Mouse (Mus musculus) liver, embryonic 15.5 days (tissue): ENCODE results near the gene Ikzf2. TPM values are rescaled to one million over a fixed set of nuclear protein-coding genes. Genes with fewer than 3 reads are reported as not detected.

Source experiments
- ATAC-seq: fragments of 200-750 bp; cut with Nextera tagmentation; 2 replicates; pipeline ENCODE4 v1.8.0; 2017; ENCODE audit warnings: moderate number of reproducible peaks, mild to moderate bottlenecking, moderate library complexity; ENCODE audit not compliant: insufficient read depth
- H3K27ac ChIP-seq: fragments of 300-500 bp; sonication (generic); replicated peaks from 2 replicates; pipeline ENCODE4 v1.5.1; 2015; ENCODE audit warnings: mild to moderate bottlenecking, inconsistent platforms
- H3K27me3 ChIP-seq: fragments of 300-500 bp; sonication (generic); 2 replicates; pipeline ENCODE4 v1.6.1; 2015; ENCODE audit warnings: mild to moderate bottlenecking, inconsistent platforms
- H3K36me3 ChIP-seq: fragments of 300-500 bp; sonication (generic); replicated peaks from 2 replicates; pipeline ENCODE4 v1.6.1; 2015; ENCODE audit warnings: moderate library complexity, mild to moderate bottlenecking, inconsistent platforms
- H3K4me1 ChIP-seq: fragments of 300-500 bp; sonication (generic); replicated peaks from 2 replicates; pipeline ENCODE4 v1.6.1; 2015; ENCODE audit warnings: inconsistent platforms
- H3K4me2 ChIP-seq: fragments of 300-500 bp; sonication (generic); 2 replicates; pipeline ENCODE4 v1.6.1; 2015; ENCODE audit warnings: moderate library complexity, mild to moderate bottlenecking, inconsistent platforms
- H3K4me3 ChIP-seq: fragments of 300-500 bp; sonication (generic); replicated peaks from 2 replicates; pipeline ENCODE4 v1.5.1; 2015; ENCODE audit warnings: mild to moderate bottlenecking, inconsistent platforms
- H3K9ac ChIP-seq: fragments of 300-500 bp; sonication (generic); 2 replicates; pipeline ENCODE4 v1.6.1; 2015; ENCODE audit warnings: moderate library complexity, mild to moderate bottlenecking, inconsistent platforms
- H3K9me3 ChIP-seq: fragments of 300-500 bp; sonication (generic); replicated peaks from 2 replicates; pipeline ENCODE4 v1.6.1; 2016; ENCODE audit warnings: inconsistent platforms
- WGBS: fragments of 180-500 bp; shearing (Covaris S2); methylation state at CpG from one replicate; pipeline ENCODE4 v1.1.7; 2015; ENCODE audit warnings: mixed read lengths; ENCODE audit not compliant: insufficient replicate concordance; 5-methylcytosine and 5-hydroxymethylcytosine counted together
- polyA plus RNA-seq: library from polyadenylated mRNA; unstranded; fragments of >200 nt; fragmentation: Nextera tagmentation; extraction: Ambion mirVana; gene quantifications from 2 replicates; pipeline ENCODE4 v1.2.1, GENCODE M21; 2015

The Ikzf2 gene
- polyA plus RNA-seq, 1 experiment from 2014 or later: 0.40 TPM

GRCm38 (mm10) chr1:69545217-69545884, 141.7 kb downstream of the Ikzf2 start:
- peak overlapping the region; percentile 77 for H3K27ac ChIP-seq
- peaks cover 58% of the 10 kb centered on the region for H3K4me1 ChIP-seq
- 34% methylated on average over 8 of the region's 8 CpGs for WGBS
- peak; percentile 88 for ATAC-seq
- no peak overlapping the region for H3K9ac ChIP-seq
- no peaks in the 10 kb centered on the region for H3K36me3 ChIP-seq
- H3K27me3 ChIP-seq: no peaks in the 10 kb centered on the region
- no peak overlapping the region for H3K4me3 ChIP-seq
- H3K4me2 ChIP-seq: peak overlapping the region; percentile 29
- H3K9me3 ChIP-seq: no peaks in the 10 kb centered on the region

DNA sequence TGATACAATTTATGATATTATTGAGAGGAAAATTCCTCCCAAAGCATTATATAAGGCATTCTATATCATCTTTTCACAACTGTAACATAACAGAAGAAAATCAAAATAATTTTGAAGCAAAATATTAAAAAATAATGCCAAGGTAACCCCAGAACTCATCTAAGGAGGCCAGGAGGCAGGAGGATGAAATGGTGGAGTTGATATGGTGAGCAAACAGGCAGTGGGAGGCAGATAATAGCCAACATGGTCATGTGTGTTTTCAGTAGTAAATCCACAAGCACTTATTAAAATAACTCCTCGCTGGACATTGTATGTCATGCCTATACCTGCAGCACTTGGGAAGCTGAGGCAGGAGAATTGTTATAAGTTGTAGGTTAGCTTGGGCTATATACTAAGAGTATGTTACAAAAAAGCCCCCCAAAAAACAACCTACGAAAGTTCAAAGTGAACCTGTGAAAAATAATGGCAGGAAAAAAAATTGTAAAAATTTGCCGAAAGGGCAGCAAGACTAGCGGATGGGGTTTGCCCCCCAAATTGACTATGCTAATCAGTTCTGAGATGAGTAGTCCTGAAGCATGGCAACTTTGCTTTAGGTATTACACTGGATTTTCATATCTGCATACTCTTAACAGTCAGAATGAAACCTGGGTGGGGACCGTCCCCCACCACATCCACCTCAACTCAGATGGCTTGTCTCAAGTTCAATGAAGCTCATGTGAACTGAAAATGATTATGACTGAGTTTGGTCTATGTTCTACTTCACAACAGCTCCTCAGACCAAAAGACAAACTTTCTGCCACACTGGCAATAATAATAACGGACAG, 143.1 kb downstream of the Ikzf2 start:
- H3K27me3 ChIP-seq: no peaks in the 10 kb centered on the region
- H3K36me3 ChIP-seq: no peaks in the 10 kb centered on the region
- no peak overlapping the region for H3K4me3 ChIP-seq
- ATAC-seq: no peak
- H3K4me1 ChIP-seq: peaks cover 54% of the 10 kb centered on the region
- H3K27ac ChIP-seq: 0 out of 2 replicates have a peak overlapping the region, but pooled peaks have one; percentile 38
- 73% methylated on average over 6 of the region's 6 CpGs for WGBS
- H3K9me3 ChIP-seq: no peaks in the 10 kb centered on the region
- H3K4me2 ChIP-seq: no peak overlapping the region
- H3K9ac ChIP-seq: no peak overlapping the region

- Histone ChIP-seq H3K36me3 (no peaks in the 10 kb centered on the region), H3K4me3 (no peak overlapping the region), H3K9me3 (no peaks in the 10 kb centered on the region), H3K4me2 (no peak overlapping the region), H3K4me1 (peaks cover 44% of the 10 kb centered on the region), H3K27ac (peak overlapping the region; percentile 42), H3K27me3 (no peaks in the 10 kb centered on the region), H3K9ac (no peak overlapping the region)
- peak; percentile 69 for ATAC-seq
- WGBS: 43% methylated on average over 3 of the region's 3 CpGs
Observed at GRCm38 (mm10) chr1:69542546-69542945, 144.5 kb downstream of the Ikzf2 start.

- WGBS: 80% methylated on average over 7 of the region's 7 CpGs
- Histone ChIP-seq H3K9ac (no peak overlapping the region), H3K27me3 (no peaks in the 10 kb centered on the region), H3K4me1 (peaks cover 16% of the 10 kb centered on the region), H3K4me2 (no peak overlapping the region), H3K27ac (no peak overlapping the region), H3K4me3 (no peak overlapping the region), H3K9me3 (no peaks in the 10 kb centered on the region), H3K36me3 (no peaks in the 10 kb centered on the region)
- no peak for ATAC-seq
Observed at GRCm38 (mm10) chr1:69538663-69539062, 148.4 kb downstream of the Ikzf2 start.

DNA sequence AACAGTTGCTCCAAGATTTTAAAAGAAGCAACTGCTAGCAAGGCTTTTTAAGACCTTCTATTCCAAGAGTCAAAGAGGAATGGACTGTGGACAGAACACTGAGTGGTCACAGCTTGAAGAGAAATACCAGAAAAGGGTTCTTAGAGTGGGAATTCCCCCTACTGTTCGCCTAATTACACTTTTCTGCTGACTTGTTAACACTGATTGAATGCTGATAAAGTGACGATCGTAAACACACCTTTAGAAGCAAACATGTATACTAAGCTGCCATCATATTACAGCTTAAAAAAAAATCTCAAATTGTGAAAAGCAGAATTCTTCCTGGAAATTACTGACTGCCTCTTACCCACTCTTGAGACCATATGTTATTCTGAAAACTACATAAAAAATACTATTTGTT, 149.4 kb downstream of the Ikzf2 start:
- WGBS: 52% methylated on average over 3 of the region's 3 CpGs

GRCm38 (mm10) chr1:69535507-69535906, 151.5 kb downstream of the Ikzf2 start:
- no peak overlapping the region for H3K4me3 ChIP-seq
- no peaks in the 10 kb centered on the region for H3K9me3 ChIP-seq
- H3K36me3 ChIP-seq: no peaks in the 10 kb centered on the region
- ATAC-seq: no peak
- no peaks in the 10 kb centered on the region for H3K27me3 ChIP-seq
- H3K27ac ChIP-seq: no peak overlapping the region
- no peaks in the 10 kb centered on the region for H3K4me1 ChIP-seq
- 69% methylated on average over 4 of the region's 4 CpGs for WGBS
- no peak overlapping the region for H3K9ac ChIP-seq
- no peak overlapping the region for H3K4me2 ChIP-seq

More for the DNA sequence above, 149.4 kb downstream of the Ikzf2 start:
- Histone ChIP-seq H3K4me2 (no peak overlapping the region), H3K4me1 (peaks cover 8% of the 10 kb centered on the region), H3K27ac (no peak overlapping the region), H3K4me3 (no peak overlapping the region), H3K36me3 (no peaks in the 10 kb centered on the region), H3K9me3 (no peaks in the 10 kb centered on the region), H3K9ac (no peak overlapping the region), H3K27me3 (no peaks in the 10 kb centered on the region)
- no peak for ATAC-seq

DNA sequence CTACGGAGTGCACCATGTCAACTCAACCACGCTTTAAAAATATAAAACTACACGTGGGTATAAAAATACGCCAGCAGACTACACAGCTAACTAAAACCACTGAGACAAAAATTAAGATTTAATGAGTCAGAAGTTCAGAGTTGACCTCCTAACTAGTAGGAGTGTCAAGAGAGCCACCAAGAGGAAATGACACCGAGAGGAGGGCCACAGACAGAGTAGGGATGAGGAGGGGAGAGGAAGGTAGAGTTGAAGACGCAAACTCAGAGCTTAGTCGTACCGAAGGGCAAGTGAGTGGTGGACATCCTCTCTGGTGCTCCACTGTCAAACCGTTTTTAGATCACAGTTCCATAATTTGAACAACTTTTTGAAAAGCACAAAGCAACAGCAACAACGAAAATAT, 154.0 kb downstream of the Ikzf2 start:
- Histone ChIP-seq H3K4me1 (no peaks in the 10 kb centered on the region), H3K36me3 (no peaks in the 10 kb centered on the region), H3K27me3 (no peaks in the 10 kb centered on the region), H3K9ac (no peak overlapping the region), H3K4me3 (no peak overlapping the region), H3K27ac (no peak overlapping the region), H3K4me2 (no peak overlapping the region), H3K9me3 (no peaks in the 10 kb centered on the region)
- no peak for ATAC-seq
- WGBS: 76% methylated on average over 10 of the region's 10 CpGs

DNA sequence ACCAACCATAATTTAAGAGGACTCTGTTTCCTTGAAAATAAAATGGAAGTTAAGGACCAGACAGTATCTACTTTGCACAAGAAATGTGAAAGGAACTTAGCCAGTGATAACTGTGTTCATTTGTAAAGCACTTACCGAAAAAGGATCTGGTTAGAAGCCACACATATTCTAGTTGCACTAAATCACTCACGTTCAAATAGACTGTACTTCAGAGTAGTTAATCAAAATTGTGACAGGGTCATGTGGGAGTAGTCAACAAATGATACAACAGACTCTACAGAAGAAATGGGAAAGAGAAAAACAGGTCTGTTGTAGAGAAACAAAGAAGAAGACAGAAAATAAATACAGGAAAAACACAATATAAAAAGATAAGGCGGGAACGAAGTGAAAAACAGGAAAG, 158.3 kb downstream of the Ikzf2 start:
- Histone ChIP-seq H3K4me1 (no peaks in the 10 kb centered on the region), H3K27ac (no peak overlapping the region), H3K9me3 (no peaks in the 10 kb centered on the region), H3K4me2 (no peak overlapping the region), H3K9ac (no peak overlapping the region), H3K27me3 (no peaks in the 10 kb centered on the region), H3K36me3 (no peaks in the 10 kb centered on the region), H3K4me3 (no peak overlapping the region)
- WGBS: 18% methylated on average over 4 of the region's 4 CpGs
- no peak for ATAC-seq

GRCm38 (mm10) chr1:69521656-69522055, 165.4 kb downstream of the Ikzf2 start:
- Histone ChIP-seq H3K27me3 (no peaks in the 10 kb centered on the region), H3K36me3 (no peaks in the 10 kb centered on the region), H3K4me3 (no peak overlapping the region), H3K27ac (no peak overlapping the region), H3K9me3 (no peaks in the 10 kb centered on the region), H3K4me1 (peaks cover 7% of the 10 kb centered on the region), H3K9ac (no peak overlapping the region), H3K4me2 (no peak overlapping the region)
- no peak for ATAC-seq
- 75% methylated on average over 2 of the region's 2 CpGs for WGBS

DNA sequence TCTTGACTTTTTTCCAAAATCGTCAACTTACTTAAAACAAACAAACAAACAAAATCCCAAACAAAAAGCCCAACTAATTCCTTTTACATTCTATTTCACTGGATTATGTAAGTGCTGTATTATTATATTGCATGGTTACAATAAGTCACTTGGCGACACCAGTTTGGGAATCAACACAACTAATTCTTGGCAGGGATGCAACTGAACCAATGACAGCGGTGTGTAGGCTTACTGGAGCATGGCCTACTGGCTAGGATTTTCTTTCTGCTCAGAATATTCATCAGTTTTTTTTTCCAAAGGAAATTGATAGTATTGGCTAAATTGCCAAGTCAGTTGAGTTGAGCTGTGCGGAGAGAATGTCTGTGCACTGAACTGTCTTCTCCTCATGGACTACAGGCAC, 167.7 kb downstream of the Ikzf2 start:
- no peak overlapping the region for H3K4me3 ChIP-seq
- no peak overlapping the region for H3K27ac ChIP-seq
- no peak for ATAC-seq
- H3K4me1 ChIP-seq: peaks cover 25% of the 10 kb centered on the region
- H3K27me3 ChIP-seq: no peaks in the 10 kb centered on the region
- WGBS: 83% methylated on average over 4 of the region's 4 CpGs
- no peaks in the 10 kb centered on the region for H3K36me3 ChIP-seq
- H3K9me3 ChIP-seq: no peaks in the 10 kb centered on the region
- no peak overlapping the region for H3K4me2 ChIP-seq
- H3K9ac ChIP-seq: no peak overlapping the region

GRCm38 (mm10) chr1:69518012-69518411, 169.0 kb downstream of the Ikzf2 start:
- Histone ChIP-seq H3K4me2 (no peak overlapping the region), H3K27ac (no peak overlapping the region), H3K9ac (no peak overlapping the region), H3K36me3 (no peaks in the 10 kb centered on the region), H3K4me3 (no peak overlapping the region), H3K4me1 (peaks cover 37% of the 10 kb centered on the region), H3K9me3 (no peaks in the 10 kb centered on the region), H3K27me3 (no peaks in the 10 kb centered on the region)
- ATAC-seq: no peak
- 34% methylated on average over 4 of the region's 4 CpGs for WGBS
